Mouse (Mus musculus): ENCODE results near the gene Osbpl9.

Osbpl9 gene

GRCm38 (mm10) chr4:109103145-109103883 is 98.8 kb downstream of the Osbpl9 start:
- no peak for DNase-seq (ENCODE audit: low spot score)

- DNase-seq (ENCODE audit: low spot score): no peak
These were observed 99.5 kb downstream of the Osbpl9 start for GRCm38 (mm10) chr4:109102574-109102973.

- DNase-seq (ENCODE audit: low spot score): no peak
These were observed 103.2 kb downstream of the Osbpl9 start for GRCm38 (mm10) chr4:109098861-109099260.

GRCm38 (mm10) chr4:109094269-109094668 is 107.8 kb downstream of the Osbpl9 start:
- no peak for DNase-seq (ENCODE audit: low spot score)

DNA sequence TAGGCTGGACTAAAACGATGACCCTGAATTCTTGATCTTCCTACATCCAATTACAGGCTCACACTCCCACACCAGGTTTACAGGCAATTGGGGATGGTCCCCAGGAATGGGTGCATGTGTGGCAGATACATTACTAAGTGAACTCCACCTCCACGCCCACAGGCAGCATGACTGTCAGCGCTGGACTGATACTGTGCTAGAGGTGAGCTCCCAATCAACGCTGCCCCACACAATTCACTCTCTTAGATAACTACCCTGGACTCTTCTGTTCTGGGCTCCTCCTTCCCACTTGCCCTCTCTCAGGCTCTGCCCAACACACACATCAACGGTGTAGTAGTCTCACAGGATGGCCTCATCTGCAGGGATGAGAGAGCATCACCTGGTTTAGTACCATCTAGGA is 109.7 kb downstream of the Osbpl9 start:
- no peak for DNase-seq (ENCODE audit: low spot score)

DNA sequence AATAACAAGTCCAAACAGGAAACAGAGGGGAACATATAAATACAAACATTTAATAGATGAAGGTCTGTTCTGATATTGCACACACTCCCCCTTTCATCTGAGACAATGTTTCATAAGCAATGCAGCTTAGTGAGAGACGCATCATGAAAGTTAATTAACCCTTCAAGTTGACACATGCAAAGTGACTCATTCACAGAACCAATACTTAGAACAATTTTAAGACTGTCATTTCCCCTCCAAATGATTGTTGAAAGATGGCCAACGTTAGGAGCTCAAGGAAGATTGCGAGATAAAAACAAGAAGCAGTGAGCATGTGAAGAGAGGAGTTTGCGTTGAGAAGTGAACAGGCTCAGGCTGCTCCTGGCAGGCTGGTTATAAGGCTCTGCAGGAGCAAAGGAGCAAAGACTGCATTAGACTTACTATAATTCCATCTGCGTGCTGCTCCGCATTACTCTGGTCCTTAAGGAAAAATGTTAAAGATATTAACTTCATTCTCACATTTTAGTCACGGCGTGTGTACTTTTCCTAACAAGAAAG is 110.8 kb downstream of the Osbpl9 start:
- DNase-seq (ENCODE audit: low spot score): no peak

DNA sequence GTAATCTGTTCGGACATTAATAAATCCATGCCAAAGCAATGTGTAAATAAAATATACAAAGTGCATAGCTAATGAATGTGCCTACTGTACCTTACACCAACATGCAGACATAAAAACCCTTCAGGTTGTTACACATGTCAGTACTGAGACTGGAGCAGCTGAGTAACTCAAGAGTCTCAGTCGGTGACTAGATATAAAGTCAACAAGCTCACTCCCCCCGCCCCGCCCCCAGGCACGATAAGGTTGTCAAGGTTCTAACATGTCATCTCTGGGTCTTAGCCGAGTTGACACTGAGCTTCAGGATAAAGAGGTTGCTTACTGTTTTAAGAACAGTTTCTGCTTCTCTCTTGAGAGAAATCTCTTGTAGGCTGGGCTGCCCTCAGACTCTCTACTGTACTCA is 112.1 kb downstream of the Osbpl9 start:
- no peak for DNase-seq (ENCODE audit: low spot score)

- DNase-seq (ENCODE audit: low spot score): no peak
These were observed 112.9 kb downstream of the Osbpl9 start for GRCm38 (mm10) chr4:109089171-109089570.

GRCm38 (mm10) chr4:109080118-109080517 is 122.0 kb downstream of the Osbpl9 start:
- DNase-seq (ENCODE audit: low spot score): no peak

- no peak for DNase-seq (ENCODE audit: low spot score)
These were observed 122.4 kb downstream of the Osbpl9 start for GRCm38 (mm10) chr4:109079676-109080075.

DNA sequence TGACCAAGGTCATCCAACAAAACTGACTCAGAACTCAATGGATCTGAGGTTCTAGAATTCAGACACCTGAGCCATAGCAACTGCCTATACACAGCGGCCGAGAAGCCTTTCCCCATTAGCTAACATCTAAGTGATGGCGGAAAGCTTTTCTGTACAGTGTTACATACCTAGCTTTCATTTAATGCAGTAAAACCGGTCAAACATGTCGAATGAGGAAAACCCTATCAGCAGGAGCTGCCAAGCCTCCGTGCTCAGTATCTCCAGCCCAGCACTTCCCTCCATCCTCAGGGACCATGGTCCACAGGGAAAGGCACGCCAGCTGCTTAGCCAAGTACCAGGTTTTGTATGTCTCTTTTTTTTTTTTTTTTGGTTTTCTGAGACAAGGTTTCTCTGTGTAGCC is 123.1 kb downstream of the Osbpl9 start:
- no peak for DNase-seq (ENCODE audit: low spot score)

- no peak for DNase-seq (ENCODE audit: low spot score)
These were observed 128.8 kb downstream of the Osbpl9 start for GRCm38 (mm10) chr4:109073296-109073695.

- no peak for DNase-seq (ENCODE audit: low spot score)
These were observed 129.2 kb downstream of the Osbpl9 start for GRCm38 (mm10) chr4:109072891-109073290.

DNA sequence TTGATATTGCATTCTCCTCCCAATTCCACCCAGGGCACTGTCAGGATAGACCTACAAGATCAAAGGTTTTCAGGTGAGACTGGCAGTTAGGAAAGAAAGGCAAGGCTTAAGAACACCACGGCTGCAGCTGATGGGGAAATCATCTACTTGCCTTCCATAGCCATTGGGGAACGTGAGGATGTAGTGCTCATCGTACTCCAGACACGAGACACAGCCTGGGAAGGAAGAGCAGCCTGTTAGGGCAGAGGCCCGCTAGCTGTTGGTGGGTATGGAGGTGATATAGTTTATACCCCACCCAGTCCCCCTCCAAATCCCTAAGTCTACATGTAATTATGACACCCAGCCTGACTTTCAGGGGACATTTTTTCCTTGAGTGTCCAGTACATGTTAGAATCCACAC is 136.4 kb downstream of the Osbpl9 start:
- no peak for DNase-seq (ENCODE audit: low spot score)

GRCm38 (mm10) chr4:109064941-109065340 is 137.1 kb downstream of the Osbpl9 start:
- DNase-seq (ENCODE audit: low spot score): no peak

GRCm38 (mm10) chr4:109059255-109059821 is 142.7 kb downstream of the Osbpl9 start:
- no peak for DNase-seq (ENCODE audit: low spot score)

DNA sequence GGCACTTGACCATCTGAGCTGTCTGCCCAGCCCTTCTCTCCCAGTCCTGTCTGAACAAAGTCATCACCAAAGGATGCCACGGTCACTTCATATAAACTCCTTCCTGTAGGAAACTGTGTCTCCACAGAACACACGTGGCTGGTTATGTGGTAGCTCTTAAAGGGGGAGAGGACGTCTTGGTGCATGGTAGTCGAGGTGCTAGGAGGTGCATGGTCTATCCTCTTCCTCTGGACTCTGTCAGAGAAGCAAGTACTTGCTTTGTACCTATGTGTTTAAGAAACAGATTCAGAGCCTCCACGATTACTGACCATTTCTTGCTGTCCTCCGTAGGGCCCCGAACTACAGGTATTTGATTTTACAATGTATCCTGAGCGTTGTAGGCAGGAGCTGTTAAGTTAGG is 144.4 kb downstream of the Osbpl9 start:
- no peak for DNase-seq (ENCODE audit: low spot score)

GRCm38 (mm10) chr4:109056351-109056750 is 145.7 kb downstream of the Osbpl9 start:
- no peak for DNase-seq (ENCODE audit: low spot score)

- DNase-seq (ENCODE audit: low spot score): no peak
These were observed 148.1 kb downstream of the Osbpl9 start for GRCm38 (mm10) chr4:109054003-109054402.

DNA sequence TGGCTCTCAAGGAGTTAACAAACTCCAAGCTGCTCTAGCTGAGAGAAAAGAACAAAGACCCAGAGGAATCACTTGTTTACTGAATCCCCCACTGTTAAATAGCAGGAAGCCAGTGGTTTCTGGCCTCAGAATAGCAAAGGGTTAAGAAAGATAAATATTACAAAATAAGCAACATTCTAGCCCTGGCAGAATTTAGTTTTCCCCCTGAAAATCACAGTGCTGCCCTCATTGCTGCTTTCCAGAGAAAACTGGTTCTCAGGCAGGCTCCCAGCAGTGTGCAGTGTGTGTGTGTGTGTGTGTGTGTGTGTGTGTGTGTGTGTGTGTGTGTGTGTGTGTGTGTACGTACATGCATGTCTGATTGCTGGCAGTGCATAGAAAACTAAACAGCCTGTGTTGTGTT is 149.8 kb downstream of the Osbpl9 start:
- no peak for DNase-seq (ENCODE audit: low spot score)

DNA sequence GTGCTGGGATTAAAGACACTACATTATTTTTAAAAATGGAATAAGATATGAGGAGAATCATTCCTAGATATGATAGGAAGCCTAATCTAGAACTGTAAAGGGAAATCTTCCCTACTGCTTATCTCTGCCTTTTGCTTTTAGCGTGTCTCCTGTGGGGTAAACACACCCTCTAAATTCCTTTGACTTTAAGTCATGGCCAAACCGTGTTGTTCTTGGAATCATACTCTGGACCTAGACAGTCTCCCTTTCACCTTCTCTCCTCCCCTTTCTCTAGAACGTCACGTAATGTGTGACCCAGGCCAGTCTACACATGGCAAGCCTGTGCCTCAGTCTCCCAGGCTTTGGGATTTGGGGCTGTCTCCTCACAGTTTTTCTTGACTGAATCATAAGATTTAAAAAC is 153.8 kb downstream of the Osbpl9 start:
- no peak for DNase-seq (ENCODE audit: low spot score)

DNA sequence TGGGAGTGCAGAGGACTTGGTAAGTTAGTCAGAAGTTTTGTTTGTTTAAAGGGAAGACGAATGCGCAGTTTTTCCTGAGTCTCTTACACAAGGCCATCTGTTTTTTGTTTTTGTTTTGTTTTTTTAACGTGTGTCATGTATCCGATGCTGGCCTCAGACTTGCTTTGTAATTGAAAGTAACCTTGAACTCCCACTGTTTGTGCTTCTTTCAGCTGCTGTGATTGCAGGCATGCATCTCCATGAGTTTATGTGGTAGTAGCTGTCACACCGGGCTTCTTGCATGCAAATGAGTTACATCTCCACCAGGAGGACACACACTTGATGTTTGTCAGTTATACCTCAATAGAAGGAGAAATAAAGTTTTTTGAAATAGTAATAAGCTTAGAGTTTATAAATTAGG is 158.3 kb downstream of the Osbpl9 start:
- DNase-seq (ENCODE audit: low spot score): no peak

DNA sequence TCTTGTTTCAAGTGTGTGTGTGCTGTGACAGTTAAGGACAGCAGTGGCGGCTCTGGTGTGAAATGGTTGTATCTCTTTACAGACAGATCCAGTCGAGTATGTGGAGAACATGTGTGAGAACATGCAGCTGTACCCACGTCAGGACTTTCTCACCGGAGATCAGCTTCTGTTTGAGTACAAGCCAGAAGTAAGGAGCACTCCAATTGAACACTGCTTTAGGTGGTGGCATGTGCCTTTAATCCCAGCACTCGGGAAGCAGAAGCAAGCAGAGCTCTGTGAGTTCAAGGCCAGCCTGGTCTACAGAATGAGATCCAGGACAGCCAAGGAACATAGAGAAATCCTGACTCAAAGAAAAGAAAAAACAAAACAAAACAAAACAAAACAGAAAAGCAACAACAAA is 158.8 kb downstream of the Osbpl9 start:
- DNase-seq (ENCODE audit: low spot score): no peak

GRCm38 (mm10) chr4:109042739-109043138 is 159.3 kb downstream of the Osbpl9 start:
- DNase-seq (ENCODE audit: low spot score): no peak

Measured in embryo, embryonic 10 days (tissue).